Mouse (Mus musculus): ENCODE measurements around the gene Slc29a3. TPM values are rescaled to one million over a fixed set of nuclear protein-coding genes. Genes with fewer than 3 reads are reported as not detected.

The Slc29a3 gene
- 7.0 and 8.2 TPM in 2 replicates for polyA plus RNA-seq (2014; fragmentation: Nextera tagmentation; extraction: Ambion mirVana)

- Histone ChIP-seq H3K27me3 (ENCODE audit: control insufficient read depth, insufficient read depth, low read length) (no peaks in the 10 kb centered on the region), H3K36me3 (replicated peaks; ENCODE audit: control insufficient read depth, insufficient read depth, low read depth, low read length) (no peaks in the 10 kb centered on the region), H3K4me3 (ENCODE audit: low read depth, low read length) (peak within 1 kb of the TSS; percentile 57), H3K9ac (replicated peaks; ENCODE audit: low read length) (peak within 1 kb of the TSS; percentile 79), H3K4me1 (ENCODE audit: control insufficient read depth, insufficient read depth, low read length) (no peaks in the 10 kb centered on the region), H3K9me3 (replicated peaks; ENCODE audit: control insufficient read depth, low read length) (no peaks in the 10 kb centered on the region), H3K4me2 (ENCODE audit: low read depth, low read length) (peak within 1 kb of the TSS; percentile 70), H3K27ac (replicated peaks; ENCODE audit: low read depth, low read length) (0 out of 2 replicates have a peak within 1 kb of the TSS, but pooled peaks have one; percentile 42)
- ATAC-seq (replicated peaks; ENCODE audit: insufficient number of reproducible peaks, low FRiP score, low TSS enrichment, low read depth), result peak; percentile 89
- 9% methylated on average over 41 of the region's 41 CpGs for WGBS
- DNase-seq (ENCODE audit: low spot score), result peak; percentile 97
Measured at GRCm38 (mm10) chr10:60752040-60753020, at the start of gene Slc29a3. Gene Slc29a3 (minus strand): TSS chr10:60752794.

- peak overlapping the region; percentile 18 for H3K9ac ChIP-seq (replicated peaks; ENCODE audit: low read length)
- peaks cover 16% of the 10 kb centered on the region for H3K4me1 ChIP-seq (ENCODE audit: control insufficient read depth, insufficient read depth, low read length)
- H3K4me2 ChIP-seq (ENCODE audit: low read depth, low read length), result no peak overlapping the region
- H3K27ac ChIP-seq (replicated peaks; ENCODE audit: low read depth, low read length), result no peak overlapping the region
- H3K4me3 ChIP-seq (ENCODE audit: low read depth, low read length), result no peak overlapping the region
- WGBS, result 57% methylated on average over 12 of the region's 12 CpGs
- no peak for DNase-seq (ENCODE audit: low spot score)
- no peaks in the 10 kb centered on the region for H3K9me3 ChIP-seq (replicated peaks; ENCODE audit: control insufficient read depth, low read length)
- no peak for ATAC-seq (replicated peaks; ENCODE audit: insufficient number of reproducible peaks, low FRiP score, low TSS enrichment, low read depth)
- H3K36me3 ChIP-seq (replicated peaks; ENCODE audit: control insufficient read depth, insufficient read depth, low read depth, low read length), result no peaks in the 10 kb centered on the region
- H3K27me3 ChIP-seq (ENCODE audit: control insufficient read depth, insufficient read depth, low read length), result no peaks in the 10 kb centered on the region
Measured at GRCm38 (mm10) chr10:60801898-60802412, 49.4 kb upstream of the Slc29a3 start.

GRCm38 (mm10) chr10:60801168-60801897 lies 48.7 kb upstream of the Slc29a3 start:
- Histone ChIP-seq H3K9me3 (replicated peaks; ENCODE audit: control insufficient read depth, low read length) (no peaks in the 10 kb centered on the region), H3K4me3 (ENCODE audit: low read depth, low read length) (no peak overlapping the region), H3K27me3 (ENCODE audit: control insufficient read depth, insufficient read depth, low read length) (no peaks in the 10 kb centered on the region), H3K36me3 (replicated peaks; ENCODE audit: control insufficient read depth, insufficient read depth, low read depth, low read length) (no peaks in the 10 kb centered on the region), H3K9ac (replicated peaks; ENCODE audit: low read length) (no peak overlapping the region; the same call in 1 of the 2 replicates), H3K4me2 (ENCODE audit: low read depth, low read length) (no peak overlapping the region), H3K4me1 (ENCODE audit: control insufficient read depth, insufficient read depth, low read length) (peaks cover 14% of the 10 kb centered on the region), H3K27ac (replicated peaks; ENCODE audit: low read depth, low read length) (no peak overlapping the region)
- no peak for DNase-seq (ENCODE audit: low spot score)
- WGBS, result 42% methylated on average over 11 of the region's 11 CpGs
- ATAC-seq (replicated peaks; ENCODE audit: insufficient number of reproducible peaks, low FRiP score, low TSS enrichment, low read depth), result no peak

- no peaks in the 10 kb centered on the region for H3K36me3 ChIP-seq (replicated peaks; ENCODE audit: control insufficient read depth, insufficient read depth, low read depth, low read length)
- no peak overlapping the region for H3K4me2 ChIP-seq (ENCODE audit: low read depth, low read length)
- H3K27me3 ChIP-seq (ENCODE audit: control insufficient read depth, insufficient read depth, low read length), result no peaks in the 10 kb centered on the region
- ATAC-seq (replicated peaks; ENCODE audit: insufficient number of reproducible peaks, low FRiP score, low TSS enrichment, low read depth) (no peak), DNase-seq (ENCODE audit: low spot score) (peak; percentile 43)
- no peak overlapping the region for H3K27ac ChIP-seq (replicated peaks; ENCODE audit: low read depth, low read length)
- WGBS, result 14% methylated on average over 19 of the region's 19 CpGs
- H3K4me3 ChIP-seq (ENCODE audit: low read depth, low read length), result no peak overlapping the region
- no peaks in the 10 kb centered on the region for H3K9me3 ChIP-seq (replicated peaks; ENCODE audit: control insufficient read depth, low read length)
- H3K4me1 ChIP-seq (ENCODE audit: control insufficient read depth, insufficient read depth, low read length), result peaks cover 6% of the 10 kb centered on the region
- no peak overlapping the region for H3K9ac ChIP-seq (replicated peaks; ENCODE audit: low read length)
Measured at GRCm38 (mm10) chr10:60800295-60801167, 47.9 kb upstream of the Slc29a3 start.

- no peak for ATAC-seq (replicated peaks; ENCODE audit: insufficient number of reproducible peaks, low FRiP score, low TSS enrichment, low read depth)
- no peak for DNase-seq (ENCODE audit: low spot score)
- no peak overlapping the region for H3K4me2 ChIP-seq (ENCODE audit: low read depth, low read length)
- 86% methylated on average over 14 of the region's 14 CpGs for WGBS
- H3K27ac ChIP-seq (replicated peaks; ENCODE audit: low read depth, low read length), result no peak overlapping the region
- no peaks in the 10 kb centered on the region for H3K9me3 ChIP-seq (replicated peaks; ENCODE audit: control insufficient read depth, low read length)
- no peaks in the 10 kb centered on the region for H3K27me3 ChIP-seq (ENCODE audit: control insufficient read depth, insufficient read depth, low read length)
- no peak overlapping the region for H3K9ac ChIP-seq (replicated peaks; ENCODE audit: low read length)
- peaks cover 8% of the 10 kb centered on the region for H3K4me1 ChIP-seq (ENCODE audit: control insufficient read depth, insufficient read depth, low read length)
- H3K4me3 ChIP-seq (ENCODE audit: low read depth, low read length), result no peak overlapping the region
- no peaks in the 10 kb centered on the region for H3K36me3 ChIP-seq (replicated peaks; ENCODE audit: control insufficient read depth, insufficient read depth, low read depth, low read length)
Measured at GRCm38 (mm10) chr10:60797682-60798422, 45.3 kb upstream of the Slc29a3 start.

GRCm38 (mm10) chr10:60796474-60796873 lies 43.9 kb upstream of the Slc29a3 start:
- Histone ChIP-seq H3K4me1 (ENCODE audit: control insufficient read depth, insufficient read depth, low read length) (peaks cover 8% of the 10 kb centered on the region), H3K27ac (replicated peaks; ENCODE audit: low read depth, low read length) (no peak overlapping the region), H3K36me3 (replicated peaks; ENCODE audit: control insufficient read depth, insufficient read depth, low read depth, low read length) (no peaks in the 10 kb centered on the region), H3K27me3 (ENCODE audit: control insufficient read depth, insufficient read depth, low read length) (no peaks in the 10 kb centered on the region), H3K4me3 (ENCODE audit: low read depth, low read length) (no peak overlapping the region), H3K4me2 (ENCODE audit: low read depth, low read length) (no peak overlapping the region), H3K9me3 (replicated peaks; ENCODE audit: control insufficient read depth, low read length) (no peaks in the 10 kb centered on the region), H3K9ac (replicated peaks; ENCODE audit: low read length) (no peak overlapping the region)
- WGBS, result 74% methylated on average over 7 of the region's 7 CpGs
- ATAC-seq (replicated peaks; ENCODE audit: insufficient number of reproducible peaks, low FRiP score, low TSS enrichment, low read depth) (no peak), DNase-seq (ENCODE audit: low spot score) (no peak)

- DNase-seq (ENCODE audit: low spot score), result no peak
- no peak overlapping the region for H3K27ac ChIP-seq (replicated peaks; ENCODE audit: low read depth, low read length)
Measured at GRCm38 (mm10) chr10:60796028-60796427, 43.4 kb upstream of the Slc29a3 start.

More at GRCm38 (mm10) chr10:60796028-60796427, 43.4 kb upstream of the Slc29a3 start:
- Histone ChIP-seq H3K9me3 (replicated peaks; ENCODE audit: control insufficient read depth, low read length) (no peaks in the 10 kb centered on the region), H3K4me1 (ENCODE audit: control insufficient read depth, insufficient read depth, low read length) (peaks cover 8% of the 10 kb centered on the region), H3K27me3 (ENCODE audit: control insufficient read depth, insufficient read depth, low read length) (no peaks in the 10 kb centered on the region), H3K36me3 (replicated peaks; ENCODE audit: control insufficient read depth, insufficient read depth, low read depth, low read length) (no peaks in the 10 kb centered on the region), H3K4me3 (ENCODE audit: low read depth, low read length) (no peak overlapping the region), H3K9ac (replicated peaks; ENCODE audit: low read length) (no peak overlapping the region), H3K4me2 (ENCODE audit: low read depth, low read length) (no peak overlapping the region)
- no peak for ATAC-seq (replicated peaks; ENCODE audit: insufficient number of reproducible peaks, low FRiP score, low TSS enrichment, low read depth)
- WGBS, result 70% methylated on average over 5 of the region's 5 CpGs

Data from embryonic facial prominence, embryonic 11.5 days (tissue).